24 mouse cellular contexts compared by ENCODE assay signal in the genomic region with DNA sequence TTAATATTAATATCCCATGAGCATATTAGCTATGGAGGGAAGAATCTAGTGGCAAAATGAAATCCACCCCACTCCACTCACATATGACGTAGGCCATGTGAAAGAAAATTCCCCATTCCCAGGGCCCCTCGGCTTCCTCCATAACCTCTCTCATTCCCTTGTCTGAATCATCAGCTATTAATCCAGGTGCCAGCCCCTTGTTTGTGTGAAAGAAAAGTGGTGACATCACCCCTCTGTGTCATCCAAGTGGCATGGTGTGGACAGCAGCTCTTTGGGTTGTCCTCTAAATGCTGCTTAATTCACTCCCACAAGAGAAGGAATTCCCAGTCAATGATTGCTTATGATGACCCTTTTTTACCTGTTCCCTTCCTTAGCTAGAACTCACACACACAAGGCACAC.
"Had no signal": no experiment of that assay in that cellular context is flagged by ENCODE, and none has a peak within 500 bp of the region (broad histone marks: within the 10 kb centered on the region; RNA-seq: fewer than 3 reads in every experiment).

No protein-coding gene starts in this region.

- DNase-seq: gastrocnemius, postnatal 14 days; gastrocnemius, postnatal 36 days; heart, adult 11 months; heart, adult 2 months; heart, postnatal 4 days; kidney, adult 18-20 months; kidney, adult 8-10 months; kidney, postnatal 10 days; kidney, postnatal 25 days; kidney, postnatal 4 days; liver had no signal

- H3K4me1 ChIP-seq: heart, embryonic 15.5 days; hindbrain, embryonic 10.5 days; hindbrain, embryonic 15.5 days; limb, embryonic 10.5 days; limb, embryonic 12.5 days had no signal

- H3K36me3 ChIP-seq: heart, embryonic 13.5 days; heart, embryonic 15.5 days; hindbrain, embryonic 10.5 days; hindbrain, embryonic 13.5 days; hindbrain, embryonic 15.5 days; limb, embryonic 10.5 days; limb, embryonic 12.5 days had no signal

- H3K4me3 ChIP-seq: heart, adult 2 months; heart, embryonic 13.5 days; heart, embryonic 15.5 days; hindbrain, embryonic 10.5 days; hindbrain, embryonic 13.5 days; hindbrain, embryonic 15.5 days; layer of hippocampus, adult 2 months; left cerebral cortex, adult 2 months; limb, embryonic 10.5 days; limb, embryonic 12.5 days had no signal

- H3K27me3 ChIP-seq: heart, embryonic 13.5 days; heart, embryonic 15.5 days; hindbrain, embryonic 13.5 days; hindbrain, embryonic 15.5 days; limb, embryonic 12.5 days had no signal

- H3K9ac ChIP-seq: heart, embryonic 13.5 days; heart, embryonic 15.5 days; hindbrain, embryonic 13.5 days; hindbrain, embryonic 15.5 days; limb, embryonic 12.5 days had no signal

- H3K4me2 ChIP-seq: heart, embryonic 11.5 days; heart, embryonic 13.5 days; heart, embryonic 15.5 days; hindbrain, embryonic 13.5 days; hindbrain, embryonic 15.5 days; limb, embryonic 12.5 days; liver, embryonic 11.5 days had no signal

- ATAC-seq: hindbrain, postnatal 0 days; intestine, postnatal 0 days had no signal

- H3K9me3 ChIP-seq: heart, embryonic 13.5 days; heart, embryonic 15.5 days; hindbrain, embryonic 10.5 days; hindbrain, embryonic 13.5 days; hindbrain, embryonic 15.5 days; limb, embryonic 10.5 days; limb, embryonic 12.5 days had no signal

- H3K27ac ChIP-seq: heart, adult 2 months; heart, embryonic 13.5 days; heart, embryonic 15.5 days; hindbrain, embryonic 10.5 days; hindbrain, embryonic 13.5 days; hindbrain, embryonic 15.5 days; hindbrain, postnatal 0 days; layer of hippocampus, adult 2 months; left cerebral cortex, adult 2 months; limb, embryonic 10.5 days; limb, embryonic 12.5 days had no signal
